Mouse (Mus musculus): ENCODE data around the gene Kif13a. TPM values are rescaled to one million over a fixed set of nuclear protein-coding genes. Genes with fewer than 3 reads are reported as not detected.

The Kif13a gene
- polyA plus RNA-seq, 1 experiment from 2014 or later, result 7.0 TPM

DNA sequence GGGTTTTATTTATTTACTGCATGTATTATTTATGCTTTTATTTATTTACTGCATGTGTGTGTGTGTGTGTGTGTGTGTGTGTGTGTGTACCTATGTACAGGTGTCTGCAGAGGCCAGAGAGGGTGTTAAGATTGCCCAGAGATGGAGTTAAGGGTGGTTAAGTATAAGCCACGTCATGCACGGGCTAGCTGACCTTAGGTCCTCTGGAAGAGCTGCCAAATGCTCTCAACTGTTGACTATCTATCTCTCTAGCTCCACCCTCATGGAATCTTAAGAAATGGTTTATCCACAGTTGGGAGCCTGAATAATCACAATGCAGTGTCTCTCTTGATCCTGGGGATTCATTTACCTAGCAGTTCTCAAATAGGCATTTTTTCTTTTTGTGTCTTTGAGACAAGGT is 30.8 kb downstream of the Kif13a start:
- H3K27me3 ChIP-seq, result no peaks in the 10 kb centered on the region
- no peak overlapping the region for H3K9ac ChIP-seq
- WGBS, result 83% methylated on average over 2 of the region's 2 CpGs
- H3K4me3 ChIP-seq, result no peak overlapping the region
- H3K9me3 ChIP-seq (replicated peaks), result peaks cover 4% of the 10 kb centered on the region; the same call in 1 of the 2 replicates
- no peak overlapping the region for H3K27ac ChIP-seq
- H3K4me2 ChIP-seq, result no peak overlapping the region
- H3K4me1 ChIP-seq, result peaks cover 11% of the 10 kb centered on the region
- peaks cover 6% of the 10 kb centered on the region for H3K36me3 ChIP-seq (ENCODE audit: poor library complexity, severe bottlenecking)
- ATAC-seq, result no peak

DNA sequence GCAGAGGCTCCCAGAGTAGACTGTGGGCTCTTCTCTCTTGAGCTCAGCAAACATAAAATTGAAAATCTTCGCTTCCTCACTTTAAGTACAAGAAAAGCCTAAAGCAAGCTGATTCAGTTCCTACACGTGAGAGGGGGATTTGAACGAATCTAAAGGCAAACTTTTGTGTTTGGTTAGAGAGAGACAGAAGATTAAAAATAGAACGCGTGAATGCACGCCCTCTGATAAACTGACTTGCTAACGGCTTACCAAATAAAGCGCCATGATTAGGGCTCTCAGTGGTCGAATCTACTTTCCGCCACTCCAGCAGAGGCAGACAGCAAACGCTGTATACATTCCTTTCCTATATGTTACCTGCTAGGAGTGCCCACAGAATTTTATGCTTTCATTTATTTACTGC is 31.3 kb downstream of the Kif13a start:
- Histone ChIP-seq H3K27me3 (no peaks in the 10 kb centered on the region), H3K9ac (no peak overlapping the region), H3K4me1 (peaks cover 11% of the 10 kb centered on the region), H3K4me2 (peak overlapping the region; percentile 6; the same call in 1 of the 2 replicates), H3K36me3 (ENCODE audit: poor library complexity, severe bottlenecking) (peaks cover 6% of the 10 kb centered on the region), H3K4me3 (no peak overlapping the region), H3K9me3 (replicated peaks) (peaks cover 4% of the 10 kb centered on the region; the same call in 1 of the 2 replicates), H3K27ac (no peak overlapping the region)
- ATAC-seq, result no peak
- WGBS, result 47% methylated on average over 11 of the region's 11 CpGs

DNA sequence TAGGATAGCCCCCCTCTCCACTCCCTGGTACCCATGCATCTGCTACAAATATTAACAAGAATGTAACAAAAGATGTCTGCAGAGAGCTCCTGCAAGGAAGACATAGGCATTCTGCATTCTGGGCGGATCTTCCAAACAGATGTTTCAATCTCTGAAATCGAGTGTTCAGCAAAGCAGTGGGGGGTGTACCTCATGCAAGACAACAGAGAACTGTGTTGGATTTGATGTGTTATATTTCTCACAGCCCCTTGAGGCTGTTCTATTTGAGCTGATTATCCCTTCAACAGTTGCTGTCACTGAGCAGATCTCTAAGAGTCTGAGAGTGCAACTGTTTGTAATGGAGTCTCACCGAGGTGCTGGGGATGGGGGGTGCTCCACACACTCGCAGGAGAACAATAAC is 37.3 kb downstream of the Kif13a start:
- H3K27ac ChIP-seq, result no peak overlapping the region
- H3K9ac ChIP-seq, result no peak overlapping the region
- H3K27me3 ChIP-seq, result no peaks in the 10 kb centered on the region
- no peak overlapping the region for H3K4me3 ChIP-seq
- no peaks in the 10 kb centered on the region for H3K36me3 ChIP-seq (ENCODE audit: poor library complexity, severe bottlenecking)
- ATAC-seq, result no peak
- no peak overlapping the region for H3K4me2 ChIP-seq
- whole genome bisulfite sequencing, result 48% methylated on average over 4 of the region's 4 CpGs
- H3K4me1 ChIP-seq, result peaks cover 22% of the 10 kb centered on the region
- no peaks in the 10 kb centered on the region for H3K9me3 ChIP-seq (replicated peaks)

DNA sequence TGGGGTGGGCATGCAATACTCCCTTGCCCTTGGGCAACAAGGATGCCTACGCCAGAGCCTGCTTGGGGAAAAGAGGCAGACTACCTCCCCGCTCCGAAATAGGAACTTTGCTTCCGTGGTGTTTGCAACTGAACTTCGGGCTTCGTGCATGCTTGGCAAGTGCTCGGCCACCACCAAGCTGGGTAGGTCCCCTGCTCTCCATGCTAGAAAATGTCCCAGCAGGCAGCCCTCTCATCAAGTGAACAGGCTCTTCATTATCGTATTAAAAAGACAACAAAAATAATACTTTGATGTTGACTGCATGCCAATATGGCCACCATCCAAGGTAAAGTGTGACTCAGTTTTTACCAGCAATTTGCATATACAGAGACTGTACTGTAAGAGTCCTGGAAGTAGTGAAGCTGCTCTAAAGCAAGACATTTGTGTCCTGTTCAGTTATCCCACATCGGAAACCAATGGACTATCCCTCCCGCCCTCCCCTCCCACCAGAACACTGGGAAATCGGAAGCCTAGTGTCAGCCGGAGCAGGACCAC is 41.5 kb downstream of the Kif13a start:
- ATAC-seq, result peak; percentile 45; the same call in 1 of the 2 replicates
- no peak overlapping the region for H3K27ac ChIP-seq
- H3K4me2 ChIP-seq, result no peak overlapping the region

DNA sequence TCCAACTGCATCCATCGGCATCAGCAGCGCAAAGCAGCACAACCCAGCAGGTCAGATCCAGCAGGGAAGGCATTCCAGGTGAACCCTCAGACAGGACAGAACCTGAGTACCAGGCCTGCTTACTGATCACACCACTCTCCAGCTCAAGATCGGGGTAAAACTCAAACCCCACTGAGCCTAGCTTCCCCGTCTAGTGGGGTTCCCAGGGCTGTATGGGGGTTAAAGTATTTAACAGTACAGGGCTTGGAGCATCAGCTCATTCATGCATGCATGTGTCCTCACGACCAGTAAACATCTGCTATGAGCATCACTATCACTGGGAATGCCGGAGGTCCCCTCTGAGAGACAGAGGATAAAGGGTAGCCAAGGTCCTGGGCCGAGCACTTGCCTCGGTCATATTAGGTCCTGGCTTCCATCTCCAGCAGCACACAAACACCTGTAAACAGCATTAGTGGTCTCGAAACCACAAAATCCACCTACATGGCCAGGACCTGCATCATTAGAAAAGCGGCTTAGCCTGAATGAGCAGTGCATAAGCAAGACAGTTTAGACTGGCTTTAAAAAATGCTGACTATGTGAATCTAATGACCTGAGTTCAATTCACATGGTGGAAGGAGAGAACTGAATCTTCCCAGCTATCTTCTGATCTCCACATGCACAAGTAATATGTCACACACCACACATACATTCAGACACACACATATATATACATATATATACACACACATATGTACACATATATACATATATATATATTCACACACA is 43.0 kb downstream of the Kif13a start:
- Histone ChIP-seq H3K27me3 (no peaks in the 10 kb centered on the region), H3K9ac (no peak overlapping the region)

More for the DNA sequence above, 41.5 kb downstream of the Kif13a start:
- 72% methylated on average over 12 of the region's 12 CpGs for WGBS
- Histone ChIP-seq H3K4me3 (no peak overlapping the region), H3K36me3 (ENCODE audit: poor library complexity, severe bottlenecking) (no peaks in the 10 kb centered on the region), H3K4me1 (peaks cover 26% of the 10 kb centered on the region), H3K9me3 (replicated peaks) (no peaks in the 10 kb centered on the region), H3K27me3 (no peaks in the 10 kb centered on the region), H3K9ac (no peak overlapping the region)

DNA sequence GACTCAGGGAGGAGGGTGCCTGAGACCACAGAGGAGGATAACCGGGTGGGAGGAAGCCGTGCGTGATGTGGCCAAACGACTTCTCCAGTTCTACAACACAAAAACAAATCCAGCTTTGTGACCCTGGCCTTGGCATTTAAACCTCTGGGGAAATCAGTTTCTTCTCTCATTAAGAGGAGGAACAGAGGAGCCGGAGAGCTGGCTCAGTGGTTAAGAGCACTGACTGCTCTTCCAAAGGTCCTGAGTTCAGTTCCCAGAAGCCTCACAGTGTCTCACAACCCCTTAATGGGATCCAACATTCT is 44.0 kb downstream of the Kif13a start:
- no peak for ATAC-seq
- H3K4me2 ChIP-seq, result no peak overlapping the region
- H3K4me1 ChIP-seq, result peaks cover 22% of the 10 kb centered on the region
- H3K27me3 ChIP-seq, result no peaks in the 10 kb centered on the region
- H3K36me3 ChIP-seq (ENCODE audit: poor library complexity, severe bottlenecking), result no peaks in the 10 kb centered on the region
- no peak overlapping the region for H3K27ac ChIP-seq
- no peak overlapping the region for H3K4me3 ChIP-seq
- no peak overlapping the region for H3K9ac ChIP-seq
- H3K9me3 ChIP-seq (replicated peaks), result no peaks in the 10 kb centered on the region
- 73% methylated on average over 5 of the region's 5 CpGs for WGBS

More for the DNA sequence above, 43.0 kb downstream of the Kif13a start:
- Histone ChIP-seq H3K9me3 (replicated peaks) (no peaks in the 10 kb centered on the region), H3K4me2 (no peak overlapping the region), H3K4me3 (no peak overlapping the region), H3K27ac (no peak overlapping the region), H3K4me1 (peaks cover 18% of the 10 kb centered on the region), H3K36me3 (ENCODE audit: poor library complexity, severe bottlenecking) (no peaks in the 10 kb centered on the region)
- ATAC-seq, result no peak
- WGBS, result 90% methylated on average over 10 of the region's 10 CpGs

DNA sequence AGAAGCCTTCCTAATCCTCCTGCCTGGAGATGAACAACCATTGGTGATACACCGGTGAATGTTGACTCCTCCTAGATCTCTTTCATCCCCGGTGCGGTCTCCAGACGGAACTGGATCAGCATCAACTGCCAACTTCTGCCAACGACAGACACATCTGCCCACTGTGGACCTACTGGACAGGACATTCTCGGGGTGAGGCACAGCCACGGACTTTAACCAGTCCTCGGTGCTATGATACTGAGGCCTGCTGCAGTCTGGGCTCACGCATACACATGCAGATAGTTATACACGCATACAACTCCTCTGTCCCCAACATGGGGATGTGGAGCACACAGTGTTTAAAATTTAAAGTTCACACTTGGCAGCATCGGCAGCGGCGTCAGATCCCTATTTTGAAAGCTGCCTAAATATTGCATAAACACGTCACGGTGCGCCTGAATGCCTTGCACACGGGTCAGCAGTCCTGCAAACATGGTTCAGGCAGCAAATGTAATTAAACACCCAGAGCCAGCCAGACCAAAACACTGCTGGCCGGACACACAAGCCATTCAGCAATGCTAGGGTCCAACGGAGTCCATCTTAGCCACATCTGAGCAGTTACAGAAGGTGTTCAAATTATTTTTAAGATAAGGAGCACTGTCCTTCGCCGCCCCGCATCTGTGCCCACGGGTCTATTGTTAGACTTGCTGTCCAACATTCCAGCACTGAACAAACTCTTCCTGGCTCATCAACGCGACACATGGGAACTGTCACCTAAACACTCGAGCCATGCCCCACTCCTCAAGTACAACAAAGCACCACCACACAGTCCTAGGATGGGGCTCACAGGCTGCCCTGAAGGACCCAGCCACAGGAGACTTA is 44.5 kb downstream of the Kif13a start:
- no peak for ATAC-seq
- H3K27me3 ChIP-seq, result no peaks in the 10 kb centered on the region
- H3K27ac ChIP-seq, result no peak overlapping the region
- H3K36me3 ChIP-seq (ENCODE audit: poor library complexity, severe bottlenecking), result no peaks in the 10 kb centered on the region
- no peak overlapping the region for H3K4me2 ChIP-seq
- 86% methylated on average over 26 of the region's 26 CpGs for WGBS
- H3K9ac ChIP-seq, result no peak overlapping the region
- H3K4me1 ChIP-seq, result peaks cover 24% of the 10 kb centered on the region
- no peaks in the 10 kb centered on the region for H3K9me3 ChIP-seq (replicated peaks)
- H3K4me3 ChIP-seq, result no peak overlapping the region

DNA sequence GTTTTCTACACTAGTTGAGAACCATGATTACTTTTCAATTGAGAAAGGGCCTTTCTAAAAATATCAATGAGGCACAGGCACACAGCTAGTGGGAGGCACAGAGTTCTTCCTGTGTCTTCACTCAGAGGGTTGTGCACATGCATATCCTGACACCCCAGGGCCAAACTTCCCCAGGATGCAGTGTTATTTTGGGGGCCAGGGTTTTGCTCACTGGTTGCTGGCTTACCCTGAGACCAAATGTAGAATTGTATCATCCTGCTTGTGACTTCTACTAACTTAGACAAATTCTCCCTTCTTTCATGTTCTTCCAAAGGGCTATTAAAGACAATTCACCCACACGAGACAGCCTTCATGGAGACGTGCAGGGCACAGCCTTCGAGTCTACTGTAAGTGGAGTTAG is 45.7 kb downstream of the Kif13a start:
- H3K9me3 ChIP-seq (replicated peaks), result no peaks in the 10 kb centered on the region
- H3K36me3 ChIP-seq (ENCODE audit: poor library complexity, severe bottlenecking), result no peaks in the 10 kb centered on the region
- H3K9ac ChIP-seq, result no peak overlapping the region
- no peaks in the 10 kb centered on the region for H3K27me3 ChIP-seq
- no peak overlapping the region for H3K4me2 ChIP-seq
- H3K4me3 ChIP-seq, result no peak overlapping the region
- no peak overlapping the region for H3K27ac ChIP-seq
- ATAC-seq, result no peak
- peaks cover 21% of the 10 kb centered on the region for H3K4me1 ChIP-seq
- WGBS, result 92% methylated on average over 3 of the region's 3 CpGs

DNA sequence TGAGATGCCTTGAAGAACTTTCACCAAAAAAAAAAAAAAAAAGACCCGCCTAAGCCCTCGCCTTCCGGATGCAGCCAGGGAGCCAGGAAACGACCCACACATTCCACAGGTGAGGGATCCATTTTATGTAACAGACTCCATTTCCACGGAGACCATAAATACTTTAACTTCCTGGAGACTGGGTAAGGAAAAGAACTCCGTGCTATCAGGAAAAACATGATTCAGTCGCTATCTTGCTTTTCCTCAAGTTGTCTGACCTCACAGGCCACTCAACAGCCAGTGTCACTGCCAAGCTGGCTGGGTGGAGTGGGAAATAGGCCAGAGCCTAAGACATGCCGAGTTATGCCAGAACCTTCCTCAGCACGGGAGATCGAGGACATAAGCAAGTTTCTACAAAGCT is 46.3 kb downstream of the Kif13a start:
- 90% methylated on average over 10 of the region's 10 CpGs for WGBS

DNA sequence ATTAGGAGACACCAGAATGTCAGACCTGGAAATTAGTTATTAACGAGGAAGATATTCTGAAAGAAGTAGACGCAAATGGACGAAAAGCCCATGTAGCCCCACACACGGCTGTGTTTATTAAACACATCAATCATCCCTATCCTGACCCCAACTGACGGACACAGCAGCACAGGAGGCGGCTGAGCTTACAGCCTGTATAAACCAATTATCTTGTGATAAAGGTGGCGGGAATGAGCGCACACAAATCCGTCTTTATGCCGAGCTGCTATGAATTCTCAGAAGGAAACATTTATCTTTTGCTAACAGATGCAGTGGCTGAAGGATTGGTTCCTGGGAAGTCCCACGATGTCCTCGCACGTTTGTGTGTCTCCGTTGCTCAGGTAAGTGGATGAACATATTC is 48.9 kb downstream of the Kif13a start:
- no peak overlapping the region for H3K27ac ChIP-seq
- WGBS, result 40% methylated on average over 14 of the region's 14 CpGs
- no peak for ATAC-seq

More for the DNA sequence above, 46.3 kb downstream of the Kif13a start:
- H3K27me3 ChIP-seq, result no peaks in the 10 kb centered on the region
- no peaks in the 10 kb centered on the region for H3K9me3 ChIP-seq (replicated peaks)
- H3K4me2 ChIP-seq, result no peak overlapping the region
- H3K4me1 ChIP-seq, result peaks cover 16% of the 10 kb centered on the region
- no peak for ATAC-seq
- no peak overlapping the region for H3K4me3 ChIP-seq
- H3K36me3 ChIP-seq (ENCODE audit: poor library complexity, severe bottlenecking), result no peaks in the 10 kb centered on the region
- H3K9ac ChIP-seq, result no peak overlapping the region
- no peak overlapping the region for H3K27ac ChIP-seq

DNA sequence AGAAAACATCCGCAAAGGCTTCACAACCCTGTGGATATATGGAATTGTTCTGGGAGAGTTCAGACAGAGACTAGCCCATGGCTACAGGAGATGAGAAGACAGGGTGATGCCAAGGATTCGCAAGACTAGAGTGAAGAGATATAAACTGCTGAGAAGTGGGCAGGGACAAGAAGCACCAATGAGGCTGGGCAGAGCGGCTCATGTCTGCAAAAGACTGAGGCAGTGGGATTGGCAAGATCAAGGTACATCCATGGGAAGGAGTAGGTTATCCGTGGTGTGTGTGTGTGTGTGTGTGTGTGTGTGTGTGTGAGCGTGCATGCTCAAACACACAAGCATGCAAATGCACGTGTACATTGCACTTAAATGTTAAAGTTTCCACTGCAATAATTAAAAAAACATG is 49.4 kb downstream of the Kif13a start:
- Histone ChIP-seq H3K4me2 (no peak overlapping the region), H3K4me1 (peaks cover 6% of the 10 kb centered on the region; the same call in 1 of the 2 replicates), H3K36me3 (ENCODE audit: poor library complexity, severe bottlenecking) (no peaks in the 10 kb centered on the region), H3K27me3 (no peaks in the 10 kb centered on the region), H3K9ac (no peak overlapping the region), H3K4me3 (no peak overlapping the region), H3K27ac (no peak overlapping the region), H3K9me3 (replicated peaks) (no peaks in the 10 kb centered on the region)
- WGBS, result 86% methylated on average over 6 of the region's 6 CpGs
- no peak for ATAC-seq

More for the DNA sequence above, 48.9 kb downstream of the Kif13a start:
- H3K4me1 ChIP-seq, result peaks cover 9% of the 10 kb centered on the region; the same call in 1 of the 2 replicates
- no peak overlapping the region for H3K9ac ChIP-seq
- no peaks in the 10 kb centered on the region for H3K9me3 ChIP-seq (replicated peaks)
- no peaks in the 10 kb centered on the region for H3K36me3 ChIP-seq (ENCODE audit: poor library complexity, severe bottlenecking)
- H3K27me3 ChIP-seq, result no peaks in the 10 kb centered on the region
- no peak overlapping the region for H3K4me2 ChIP-seq
- H3K4me3 ChIP-seq, result no peak overlapping the region

DNA sequence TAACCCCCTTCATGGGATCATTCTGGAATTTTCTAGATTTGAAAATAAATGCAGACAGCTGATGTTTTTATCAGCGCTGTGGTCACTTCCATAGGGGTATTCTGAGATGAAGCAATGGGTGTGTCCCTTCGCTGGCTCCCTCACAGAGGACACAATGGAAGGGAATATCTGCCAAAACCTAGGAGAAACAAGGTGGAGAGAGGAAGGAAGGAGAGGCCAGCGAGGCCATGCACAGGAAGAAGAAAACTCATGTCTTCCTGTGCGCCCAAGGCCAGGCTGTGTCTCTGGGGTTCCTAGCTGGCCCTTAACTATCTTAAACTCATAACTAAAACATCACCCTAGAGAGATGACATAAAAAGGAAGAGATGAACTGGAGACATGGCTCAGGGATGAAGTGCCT is 52.6 kb downstream of the Kif13a start:
- H3K9ac ChIP-seq, result no peak overlapping the region
- ATAC-seq, result no peak
- WGBS, result 90% methylated on average over 4 of the region's 4 CpGs
- peaks cover 17% of the 10 kb centered on the region for H3K4me1 ChIP-seq
- H3K9me3 ChIP-seq (replicated peaks), result no peaks in the 10 kb centered on the region
- no peak overlapping the region for H3K4me3 ChIP-seq
- no peaks in the 10 kb centered on the region for H3K27me3 ChIP-seq
- H3K36me3 ChIP-seq (ENCODE audit: poor library complexity, severe bottlenecking), result no peaks in the 10 kb centered on the region
- H3K4me2 ChIP-seq, result no peak overlapping the region
- H3K27ac ChIP-seq, result no peak overlapping the region
